Mouse (Mus musculus): Measurements from ENCODE around the gene Rbm45.

- TF ChIP-seq CTCF (IDR thresholded peaks at IDR 0.05; ENCODE audit: low read depth) (no peak), EP300 (IDR thresholded peaks at IDR 0.05; ENCODE audit: low read depth) (no peak)
These were observed 60.1 kb downstream of the Rbm45 start for GRCm38 (mm10) chr2:76429855-76430254.

All from heart, postnatal 0 days (tissue).